Mouse (Mus musculus) layer of hippocampus, adult 18-20 months (tissue): Measurements from ENCODE around the gene Commd1. TPM values are rescaled to one million over a fixed set of nuclear protein-coding genes. Genes with fewer than 3 reads are reported as not detected.
A peak's percentile ranks its signal among the peaks of the same experiment; 100 is the strongest.

Source experiments
- DNase-seq, 2 experiments: peaks; one replicate each; pipeline ENCODE4 v3.0.0; 2022; ENCODE audit warnings: low spot score in 2 of 2
- long read RNA-seq: library from polyadenylated mRNA; stranded (forward); transcript quantifications from one replicate; pipeline ENCODE4 v2.0.0, GENCODE M21; 2021
- total RNA-seq, 2 experiments: library from RNA; stranded (reverse); gene quantifications; 2 replicates each; pipeline ENCODE4 v1.2.3; 2021

The Commd1 gene
- total RNA-seq: 10 to 100 TPM; 58.4 to 63.7 TPM
- long read RNA-seq, full-length matches to known transcripts: 22 of 22 reads
- long read RNA-seq, partial matches to known transcripts: 0 of 22 reads
- long read RNA-seq, other reads (novel, unspliced or antisense): 0 of 22 reads

DNA sequence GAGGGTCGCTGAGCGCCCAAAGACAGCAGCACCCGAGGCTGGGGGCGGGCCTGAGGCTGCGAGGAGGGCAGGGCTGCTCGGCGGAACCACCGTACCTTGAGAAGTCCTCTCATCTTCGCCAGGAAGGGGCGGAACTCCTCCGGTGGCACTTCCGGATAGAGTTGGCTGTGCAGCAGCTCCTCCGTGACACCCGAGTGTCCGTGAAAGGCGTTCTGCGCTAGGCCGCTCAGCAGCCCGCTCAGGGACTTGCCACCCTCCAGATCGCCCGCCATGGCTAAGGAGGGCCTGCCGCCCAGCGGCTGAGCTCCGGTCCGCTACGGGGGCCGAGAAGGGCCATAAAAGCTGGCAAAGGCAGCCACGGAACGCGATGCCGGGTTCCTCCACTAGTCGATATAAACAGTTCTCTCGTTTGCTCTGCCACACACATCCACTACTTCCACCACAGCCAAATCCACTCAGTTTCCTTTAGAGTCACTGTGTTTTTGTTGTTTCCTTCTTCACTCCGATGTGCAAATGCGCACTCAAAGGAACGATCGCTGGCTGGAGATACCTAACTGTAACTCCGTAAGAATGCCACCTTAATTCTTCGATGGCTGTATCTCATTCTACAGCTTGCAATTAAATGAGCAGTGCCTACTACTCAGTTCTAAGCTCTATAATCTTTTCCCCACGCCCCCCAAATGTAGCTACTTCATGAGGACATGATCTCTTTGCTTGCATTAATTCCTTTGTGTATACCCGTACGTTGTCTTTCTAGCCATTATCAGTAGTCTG lies at the start of gene Commd1, which contains the start of gene Gm28048:
Commd1 (minus strand) TSS at position 399 of the 774 bp plus-strand sequence.
Gm28048 (minus strand) TSS at position 107 of the 774 bp plus-strand sequence.
- DNase-seq: peak; percentile 94 to 98

DNA sequence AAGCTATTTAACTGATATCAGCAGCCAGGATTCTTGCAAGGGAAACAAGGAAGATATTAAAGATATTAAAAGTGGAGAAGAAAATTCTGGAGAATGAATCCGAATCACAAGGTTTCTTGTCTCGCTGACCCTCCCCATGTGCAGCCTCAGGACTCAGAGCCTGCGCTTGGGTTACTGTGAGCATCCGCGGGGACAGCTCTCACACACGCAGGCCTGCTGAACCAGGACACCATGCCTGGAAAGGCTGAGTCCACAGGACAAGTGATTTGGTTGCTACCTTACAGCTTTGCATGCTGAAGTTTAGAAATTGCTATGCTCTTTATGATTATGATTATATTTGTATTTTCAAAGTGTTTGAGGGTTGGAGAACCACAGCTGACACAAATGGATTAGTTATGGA lies 47.2 kb upstream of the Commd1 start:
- DNase-seq: no peak

GRCm38 (mm10) chr11:23028957-23029356 lies 46.8 kb upstream of the Commd1 start:
- DNase-seq: no peak

DNA sequence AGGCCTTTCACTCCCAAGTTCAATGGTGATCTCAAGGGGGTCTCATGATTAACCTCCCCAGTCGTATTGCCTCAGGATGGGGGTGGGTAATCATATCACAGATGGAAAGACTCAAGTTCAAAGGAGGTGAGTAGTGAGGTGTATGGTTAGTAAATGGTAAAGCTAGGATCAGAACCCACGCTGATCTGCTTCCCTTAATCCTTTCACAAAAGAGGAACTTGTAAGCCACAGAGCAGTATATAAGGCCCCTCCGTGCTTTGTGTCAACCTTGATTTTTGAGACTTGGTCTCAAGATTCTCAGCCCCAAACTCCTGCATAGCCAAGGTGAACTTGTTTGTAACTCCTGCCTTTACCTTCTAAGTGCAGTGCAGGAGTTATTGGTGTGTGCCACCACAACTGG lies 42.0 kb upstream of the Commd1 start:
- no peak for DNase-seq

DNA sequence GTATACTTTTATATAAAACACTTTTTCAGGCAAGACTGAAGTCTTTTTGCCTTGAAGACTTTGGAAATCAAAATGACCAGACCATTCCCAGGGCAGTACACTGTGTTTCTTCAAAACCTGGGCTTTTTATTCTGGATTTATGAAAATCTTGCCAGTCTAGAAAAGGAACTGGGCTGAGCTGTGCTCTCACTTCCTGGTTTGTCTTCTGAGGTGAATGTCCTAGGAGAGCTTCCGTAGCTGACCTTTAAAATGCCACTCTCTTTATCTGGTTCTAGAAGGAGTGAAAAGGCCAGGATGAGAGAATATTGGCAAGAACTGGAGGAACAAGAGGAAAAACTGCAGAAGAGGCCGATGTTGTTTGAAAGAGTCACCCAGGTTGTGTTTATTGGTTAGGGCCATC lies 41.0 kb upstream of the Commd1 start:
- no peak for DNase-seq

DNA sequence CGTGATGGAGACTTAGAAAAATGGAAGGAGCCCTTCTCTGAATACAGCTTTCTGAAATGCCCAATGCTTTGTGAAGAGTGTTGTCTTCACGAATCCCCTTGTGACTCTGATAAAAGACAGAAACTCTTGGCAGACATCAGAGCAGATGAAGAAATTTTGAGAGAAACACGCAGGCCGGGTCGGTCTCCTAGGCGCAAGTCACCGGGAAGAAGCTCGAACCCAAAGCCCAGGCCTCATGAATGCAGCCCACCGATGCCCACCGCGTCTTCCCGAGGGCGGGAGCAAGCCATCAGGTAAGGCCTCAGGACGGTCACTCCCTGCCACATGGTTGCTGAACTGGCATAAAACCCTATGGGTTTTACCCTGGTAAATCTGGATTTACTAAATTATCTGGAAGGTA lies 38.7 kb upstream of the Commd1 start:
- DNase-seq: no peak

GRCm38 (mm10) chr11:23020116-23020770 lies 38.1 kb upstream of the Commd1 start:
- DNase-seq: no peak

DNA sequence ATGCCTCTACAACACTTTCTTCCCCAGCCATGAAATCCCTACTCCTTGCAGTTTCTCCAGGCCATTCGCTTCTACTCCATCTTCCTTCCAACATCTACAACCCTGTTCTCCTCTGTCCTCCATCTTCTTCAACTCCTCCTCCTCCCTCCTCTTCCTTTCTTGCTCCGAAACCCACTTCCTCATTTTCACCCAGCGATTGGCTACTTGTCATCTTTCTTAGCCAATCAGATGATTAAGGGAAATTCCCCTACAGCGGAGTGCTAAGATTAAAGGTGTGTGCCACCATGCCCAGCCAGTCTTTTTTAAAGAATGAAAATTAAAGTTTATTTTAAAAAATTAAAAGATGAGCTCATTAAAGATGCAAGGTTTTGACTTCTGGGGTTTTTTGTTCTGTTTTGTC lies 35.8 kb upstream of the Commd1 start:
- DNase-seq: no peak

- no peak for DNase-seq
Observed at GRCm38 (mm10) chr11:23014996-23015395, 32.8 kb upstream of the Commd1 start.

DNA sequence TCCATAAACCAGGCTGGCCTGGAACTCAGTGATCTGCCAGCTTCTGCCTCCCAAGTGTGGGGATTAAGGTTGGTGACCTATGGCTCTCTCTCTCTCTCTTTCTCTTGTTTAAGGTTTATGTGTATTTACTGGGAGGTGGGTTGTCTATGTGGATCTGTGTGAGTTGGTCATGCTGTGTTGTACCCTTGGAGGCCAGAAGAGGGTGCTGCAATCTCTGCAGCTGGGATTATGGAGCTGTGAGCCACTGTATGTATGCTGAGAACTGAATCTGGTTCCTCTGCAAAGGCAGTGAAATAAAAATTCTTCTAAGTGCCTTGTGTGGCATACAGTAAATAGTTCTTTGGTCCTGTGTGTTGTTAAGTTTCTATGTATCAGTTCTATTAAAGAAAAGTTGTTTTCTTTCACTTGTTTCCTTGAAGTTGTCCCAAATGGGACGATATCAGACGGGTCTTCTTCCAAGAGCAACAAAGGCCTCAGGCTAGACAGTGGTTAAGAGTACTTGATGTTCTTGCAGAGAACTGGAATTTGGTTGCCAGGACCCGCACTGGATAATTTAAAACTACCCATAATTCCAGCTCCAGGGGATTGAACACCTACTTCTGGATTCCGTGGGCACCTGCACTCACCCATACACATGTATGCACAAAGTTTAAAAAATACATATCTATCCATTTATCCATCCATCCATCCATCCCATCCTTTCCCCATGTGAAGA lies 31.6 kb upstream of the Commd1 start:
- no peak for DNase-seq

DNA sequence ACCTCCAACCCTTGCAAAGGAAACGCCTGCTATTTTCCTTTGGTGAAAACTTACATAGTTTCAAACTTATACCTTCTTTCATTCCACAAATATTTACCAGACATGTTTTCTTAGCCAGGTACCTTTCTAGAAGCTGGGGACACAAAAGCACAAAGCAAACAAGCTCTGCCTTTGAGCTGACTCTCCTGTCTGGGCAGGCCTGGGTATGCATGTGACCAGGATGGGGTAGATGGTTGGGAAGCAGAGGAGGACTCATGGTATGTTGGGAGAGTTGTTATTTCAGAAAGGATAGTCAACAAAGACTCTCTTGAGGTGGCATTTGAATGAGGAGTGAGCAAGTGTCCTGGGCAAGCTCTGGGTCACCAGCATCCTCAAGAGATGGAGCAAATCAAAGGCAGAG lies 30.9 kb upstream of the Commd1 start:
- DNase-seq: no peak

GRCm38 (mm10) chr11:23008824-23009200 lies 26.6 kb upstream of the Commd1 start:
- no peak for DNase-seq

- peak; percentile 80 to 82 for DNase-seq
Observed at GRCm38 (mm10) chr11:23008181-23008823, 26.1 kb upstream of the Commd1 start.

- DNase-seq: peak; percentile 78 to 96
Observed at GRCm38 (mm10) chr11:23007481-23008180, 25.4 kb upstream of the Commd1 start, which contains the start of gene Fam161a. Gene Fam161a (plus strand): TSS chr11:23007531.

GRCm38 (mm10) chr11:23007166-23007480 lies 24.9 kb upstream of the Commd1 start:
- no peak for DNase-seq

- no peak for DNase-seq
Observed at GRCm38 (mm10) chr11:23005276-23005675, 23.1 kb upstream of the Commd1 start.

DNA sequence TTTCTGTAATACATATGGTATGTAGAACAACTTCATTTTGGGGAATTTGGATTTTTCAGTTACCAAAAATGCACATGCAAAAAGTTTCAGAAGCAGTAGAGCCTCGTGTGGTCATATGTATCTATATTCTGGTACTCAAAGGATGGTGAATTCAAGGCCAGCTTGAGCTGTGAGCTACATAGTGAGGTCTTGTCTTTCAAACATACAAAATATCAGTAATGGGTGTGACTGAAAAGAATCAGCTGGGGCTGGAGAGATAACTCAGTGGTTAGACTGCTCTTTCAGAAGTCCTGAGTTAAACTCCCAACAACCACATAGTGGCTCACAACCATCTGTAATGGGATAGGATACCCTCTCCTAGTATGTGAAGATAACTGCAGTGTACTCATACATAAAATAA lies 16.1 kb upstream of the Commd1 start:
- no peak for DNase-seq

DNA sequence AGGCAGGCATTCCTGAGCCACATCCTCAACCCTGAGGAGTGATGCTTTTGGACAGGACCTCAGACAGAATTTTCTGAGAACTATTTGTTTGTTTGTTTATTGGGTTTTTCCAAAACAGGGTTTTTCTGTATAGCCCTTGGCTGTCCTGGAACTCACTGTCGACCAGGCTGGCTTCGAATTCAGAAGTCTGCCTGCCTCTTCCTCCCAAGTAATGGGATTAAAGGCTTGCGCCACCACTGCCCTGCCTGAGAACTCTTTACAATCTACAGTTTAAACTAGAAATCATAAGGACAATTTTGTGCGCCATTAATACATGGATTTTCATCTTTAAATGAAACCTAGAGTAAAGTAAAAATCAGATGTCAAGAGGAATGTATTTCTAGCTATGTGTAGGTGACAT lies 13.3 kb upstream of the Commd1 start:
- DNase-seq: no peak

DNA sequence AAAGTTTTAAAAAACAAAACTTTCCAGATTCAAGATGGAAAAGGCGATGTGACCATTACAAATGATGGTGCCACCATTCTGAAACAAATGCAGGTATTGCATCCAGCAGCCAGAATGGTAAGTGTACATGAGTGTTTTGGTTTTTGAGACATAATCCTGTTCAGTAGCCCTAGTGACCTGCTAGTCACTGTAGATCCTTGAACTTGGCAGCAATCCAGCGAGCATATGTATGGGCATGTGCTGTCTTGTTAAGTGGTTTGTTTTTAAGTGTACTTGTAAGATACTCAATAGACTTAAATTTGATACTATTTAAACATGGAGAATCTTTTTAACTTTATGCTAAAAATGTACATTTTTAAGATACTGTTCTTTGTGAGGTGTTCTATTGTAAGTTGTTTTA lies 12.1 kb upstream of the Commd1 start:
- no peak for DNase-seq

DNA sequence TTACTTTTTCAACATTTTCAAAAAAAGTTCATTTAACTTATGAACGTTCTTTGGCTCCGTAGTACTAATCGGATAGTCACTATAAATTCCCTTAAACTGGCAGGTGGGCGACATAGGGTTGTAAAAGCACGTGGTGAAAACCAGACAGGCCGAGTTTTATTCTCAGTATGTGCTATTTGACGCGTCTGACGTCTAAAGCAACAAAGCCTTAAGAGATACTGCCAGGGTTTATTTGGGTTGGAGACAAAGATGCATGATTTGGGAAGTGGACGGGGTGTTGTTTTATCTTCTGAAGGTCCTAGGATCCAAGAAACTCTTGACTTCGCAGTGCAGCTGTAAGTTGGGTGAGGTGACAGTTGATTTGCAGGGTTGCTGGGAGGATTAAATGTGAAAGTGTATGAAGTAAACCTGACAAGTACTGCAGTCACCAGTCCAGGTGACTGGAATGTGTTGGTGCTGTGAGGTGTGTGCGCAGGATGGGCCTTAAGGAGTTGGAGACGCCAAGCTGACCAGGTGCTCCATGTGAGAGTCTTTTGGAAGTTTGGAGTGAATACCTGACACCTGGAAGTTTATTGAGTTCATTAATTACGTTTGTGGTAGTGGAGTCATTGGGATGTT lies 9.1 kb upstream of the Commd1 start:
- DNase-seq: no peak
